Mouse (Mus musculus) activated CD4-positive, CD25-positive, alpha-beta regulatory T cell, adult 4 months (primary cell): ENCODE measurements at regions not wholly inside any gene's neighbourhood (a gene's known extent, or its start where the extent isn't known, plus 50 kb on each side); places are given as distances from the start of the nearest gene placed in this dataset.

ENCODE experiments used
- ATAC-seq: one replicate; pipeline ENCODE4 v1.8.0; 2017

- ATAC-seq: peak; percentile 58
Observed at GRCm38 (mm10) chr12:35712671-35713070, 177.8 kb upstream of the Ahr start.

GRCm38 (mm10) chr12:35711549-35712070, 176.8 kb upstream of the Ahr start:
- ATAC-seq: no peak

GRCm38 (mm10) chr12:35710323-35710722, 175.5 kb upstream of the Ahr start:
- ATAC-seq: no peak

- ATAC-seq: no peak
Observed at GRCm38 (mm10) chr12:35703479-35703878, 168.6 kb upstream of the Ahr start.

GRCm38 (mm10) chr12:35702674-35703073, 167.8 kb upstream of the Ahr start:
- ATAC-seq: no peak

DNA sequence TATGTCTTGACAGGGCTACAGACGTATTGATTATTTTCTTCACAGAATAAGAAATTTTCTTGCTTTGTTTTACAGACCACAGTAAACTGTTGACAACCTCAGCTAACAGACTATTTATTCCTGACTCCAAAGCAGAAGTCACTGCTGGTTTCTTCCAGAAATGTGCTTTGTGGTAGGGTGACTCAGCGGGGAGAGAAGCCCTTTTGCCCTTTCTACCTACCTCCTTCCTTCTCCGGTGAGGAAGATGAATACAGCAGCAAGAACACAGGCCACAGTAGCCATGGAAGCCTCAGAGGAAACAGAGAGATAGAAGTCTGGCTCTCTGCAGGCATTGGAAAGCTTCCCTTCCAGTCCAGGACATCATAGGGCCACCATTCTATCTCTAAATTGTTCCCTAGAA, 159.4 kb upstream of the Ahr start:
- ATAC-seq: no peak

DNA sequence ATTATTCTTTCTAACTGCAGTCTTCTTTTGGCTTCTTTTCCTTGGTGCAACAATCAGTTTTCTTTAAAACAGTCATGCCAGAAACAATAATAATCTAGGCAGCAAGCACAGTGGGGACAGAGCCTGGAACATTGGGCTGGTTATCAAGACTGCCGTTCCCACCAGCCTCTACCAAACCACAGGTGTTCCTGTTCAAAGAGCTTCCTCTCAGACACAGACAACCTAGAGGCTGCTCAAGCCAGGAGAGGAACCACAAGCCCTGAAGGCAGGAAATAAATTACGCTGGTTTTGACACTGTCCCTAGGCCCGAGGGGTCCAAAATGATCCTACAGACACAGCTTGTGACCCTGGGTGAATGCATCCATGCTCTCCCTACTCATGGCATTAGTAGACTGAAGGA, 156.1 kb upstream of the Ahr start:
- ATAC-seq: peak; percentile 36

DNA sequence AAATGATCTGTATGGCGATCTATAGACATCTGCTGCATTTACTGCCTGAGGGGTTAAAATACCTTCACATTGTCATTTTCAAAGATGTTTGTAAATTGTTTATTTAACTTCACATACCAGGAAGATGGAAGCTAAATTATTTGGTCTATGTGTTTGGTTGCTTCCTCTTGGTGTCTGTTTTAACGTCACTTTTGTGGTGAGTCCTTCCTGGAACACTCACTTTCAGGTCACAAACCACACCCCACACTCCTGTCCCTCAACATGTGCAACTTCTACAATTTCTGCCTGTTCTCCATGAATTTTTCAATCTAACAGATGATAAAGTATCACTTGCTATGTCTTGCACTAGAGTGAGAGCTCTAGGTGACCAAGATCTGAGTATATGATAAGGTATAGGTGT, 151.4 kb upstream of the Ahr start:
- peak; percentile 44 for ATAC-seq

- ATAC-seq: no peak
Observed at GRCm38 (mm10) chr12:35685189-35685588, 150.4 kb upstream of the Ahr start.

DNA sequence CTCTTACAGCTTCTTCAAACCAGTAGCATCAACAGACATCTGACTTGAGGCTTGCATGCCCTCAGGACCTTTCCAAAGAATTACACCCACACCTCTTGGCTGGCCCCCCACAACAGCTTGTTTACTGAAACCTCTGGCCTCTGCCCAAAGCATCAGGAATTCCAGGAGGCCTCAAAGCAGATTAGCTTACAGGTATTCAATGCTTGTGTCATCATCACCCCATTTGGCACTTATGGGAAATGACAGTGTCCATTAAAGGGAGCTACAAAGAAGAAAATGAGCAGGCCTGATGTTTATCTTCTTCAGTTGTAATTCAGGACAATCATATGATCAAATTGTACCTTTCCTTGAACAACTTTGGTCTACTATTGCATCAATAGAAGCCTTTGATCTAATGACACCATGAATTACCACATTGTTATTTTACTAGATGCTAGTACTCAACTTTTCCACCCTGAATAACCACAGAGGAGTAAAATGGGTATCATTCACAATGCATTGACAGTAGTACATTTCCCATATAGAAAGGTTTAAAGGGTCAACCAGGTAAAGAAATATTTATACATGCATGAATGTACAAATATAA, 147.1 kb upstream of the Ahr start:
- ATAC-seq: peak; percentile 30

GRCm38 (mm10) chr12:35679903-35680302, 145.1 kb upstream of the Ahr start:
- no peak for ATAC-seq

- ATAC-seq: no peak
Observed at GRCm38 (mm10) chr12:35679025-35679424, 144.2 kb upstream of the Ahr start.

DNA sequence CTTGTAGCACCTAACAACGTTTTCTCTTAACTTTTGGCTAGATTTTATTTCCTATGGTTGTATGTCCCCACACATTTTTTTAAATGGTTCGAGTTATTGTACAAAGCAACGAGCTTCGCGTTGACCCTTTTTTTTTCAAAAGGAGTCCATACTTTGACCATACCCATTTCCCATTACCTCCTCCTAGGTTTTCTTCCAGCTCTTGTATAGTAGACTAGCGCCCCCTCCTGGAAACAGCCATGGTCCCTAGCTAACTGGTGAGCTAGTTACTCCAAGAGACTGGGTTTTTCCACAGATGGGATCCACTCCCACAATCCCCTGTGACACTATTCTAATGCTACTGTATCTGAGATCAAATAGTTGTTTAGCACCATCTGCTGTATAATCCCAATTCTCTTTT, 139.6 kb upstream of the Ahr start:
- no peak for ATAC-seq

GRCm38 (mm10) chr12:35670980-35671379, 136.1 kb upstream of the Ahr start:
- no peak for ATAC-seq

GRCm38 (mm10) chr12:35668716-35669115, 133.9 kb upstream of the Ahr start:
- ATAC-seq: no peak

- no peak for ATAC-seq
Observed at GRCm38 (mm10) chr12:35667705-35668104, 132.9 kb upstream of the Ahr start.

DNA sequence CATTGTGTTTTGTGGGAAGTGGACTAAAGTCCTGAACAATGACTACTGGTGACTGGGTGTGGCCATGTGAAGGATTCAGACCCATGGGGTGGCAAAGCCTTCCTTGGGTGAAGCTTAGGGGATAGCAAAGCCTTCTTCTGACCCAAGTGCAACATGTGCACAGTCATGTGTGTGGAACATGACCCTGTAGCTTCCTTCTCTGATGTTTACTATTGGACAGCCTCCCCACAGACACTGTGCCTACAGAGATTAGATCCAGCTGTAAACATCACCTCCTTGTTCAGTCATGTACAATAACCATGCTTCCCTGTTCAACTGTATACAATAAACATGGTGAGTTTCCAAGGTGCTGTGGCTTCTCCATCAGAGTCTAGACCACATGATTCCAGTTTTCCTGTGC, 132.4 kb upstream of the Ahr start:
- ATAC-seq: no peak

DNA sequence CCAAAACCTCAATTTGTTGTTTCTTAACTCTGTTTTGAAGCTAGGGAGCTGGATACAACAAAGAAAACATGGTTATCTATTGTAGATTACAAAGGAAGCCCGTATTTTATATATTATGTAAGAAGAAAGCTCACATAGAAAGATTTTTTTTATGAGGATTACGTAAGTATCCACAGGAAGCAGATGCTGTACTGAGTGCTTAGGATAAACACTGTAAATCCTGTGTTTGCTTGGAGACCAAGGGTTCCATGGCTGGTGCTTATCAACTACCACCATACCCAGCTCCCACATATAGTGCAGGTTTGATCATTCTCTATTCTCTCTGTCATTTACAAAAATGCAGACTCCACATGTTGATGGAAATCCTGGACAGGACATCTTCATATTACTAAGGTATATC, 131.2 kb upstream of the Ahr start:
- no peak for ATAC-seq

GRCm38 (mm10) chr12:35663062-35663461, 128.2 kb upstream of the Ahr start:
- no peak for ATAC-seq

- no peak for ATAC-seq
Observed at GRCm38 (mm10) chr12:35656563-35656962, 121.7 kb upstream of the Ahr start.

GRCm38 (mm10) chr12:35649772-35650171, 114.9 kb upstream of the Ahr start:
- ATAC-seq: no peak

GRCm38 (mm10) chr12:35642473-35642872, 107.6 kb upstream of the Ahr start:
- no peak for ATAC-seq

- no peak for ATAC-seq
Observed at GRCm38 (mm10) chr12:35641741-35642140, 106.9 kb upstream of the Ahr start.

DNA sequence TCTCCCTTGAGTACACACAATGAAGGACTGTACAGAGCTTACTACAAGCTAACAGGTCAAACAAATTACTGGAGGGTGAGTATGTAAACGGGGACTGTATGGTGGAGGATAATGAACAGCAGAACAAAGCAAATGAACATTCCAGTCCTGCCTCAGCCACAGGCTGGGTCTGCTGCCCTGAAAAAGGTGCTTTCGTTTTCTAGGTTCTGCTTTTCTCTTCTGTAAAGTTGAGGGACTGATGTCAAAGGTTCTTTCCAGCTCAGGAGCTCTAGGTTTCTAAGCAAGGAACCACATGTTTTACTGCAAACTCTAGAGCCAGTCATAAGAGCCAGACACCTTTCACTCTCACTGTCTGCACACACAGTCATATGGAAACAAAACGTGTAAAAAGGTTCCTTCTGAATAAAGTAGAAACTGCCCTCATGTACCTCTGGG, 106.1 kb upstream of the Ahr start:
- peak; percentile 66 for ATAC-seq

GRCm38 (mm10) chr12:35623484-35623883, 88.6 kb upstream of the Ahr start:
- ATAC-seq: no peak
